Mouse (Mus musculus) forebrain, embryonic 14.5 days (tissue): Measurements from ENCODE around the gene Asb7. TPM values are rescaled to one million over a fixed set of nuclear protein-coding genes. Genes with fewer than 3 reads are reported as not detected.
A peak's percentile ranks its signal among the peaks of the same experiment; 100 is the strongest.

Experiments
- ATAC-seq: fragments of 200-750 bp; cut with Nextera tagmentation; 2 replicates; pipeline ENCODE4 v1.8.0; 2017; ENCODE audit warnings: mild to moderate bottlenecking, moderate library complexity
- DNase-seq: peaks from one replicate; pipeline ENCODE4 v3.0.0-alpha.2; 2015; ENCODE audit warnings: low spot score
- H3K27ac ChIP-seq: fragments of 300-500 bp; sonication (generic); 2 replicates; pipeline ENCODE4 v1.5.1; 2014; ENCODE audit warnings: low read depth, mild to moderate bottlenecking, control low read depth, low read length, moderate library complexity
- H3K27me3 ChIP-seq: fragments of 300-500 bp; sonication (generic); replicated peaks from 2 replicates; pipeline ENCODE4 v1.6.1; 2014; ENCODE audit warnings: low read length, control low read depth, mixed read lengths; ENCODE audit not compliant: control insufficient read depth, insufficient read depth
- H3K36me3 ChIP-seq: fragments of 300-500 bp; sonication (generic); 2 replicates; pipeline ENCODE4 v1.6.1; 2014; ENCODE audit warnings: low read length, control low read depth; ENCODE audit not compliant: control insufficient read depth, insufficient read depth
- H3K4me1 ChIP-seq: fragments of 300-500 bp; sonication (generic); 2 replicates; pipeline ENCODE4 v1.6.1; 2014; ENCODE audit warnings: antibody characterized with exemption, low read length, control low read depth; ENCODE audit not compliant: control insufficient read depth, insufficient read depth
- H3K4me2 ChIP-seq: fragments of 300-500 bp; sonication (generic); 2 replicates; pipeline ENCODE4 v1.6.1; 2014; ENCODE audit warnings: mild to moderate bottlenecking, control low read depth, low read length
- H3K4me3 ChIP-seq: fragments of 300-500 bp; sonication (generic); 2 replicates; pipeline ENCODE4 v1.5.1; 2014; ENCODE audit warnings: low read depth, low read length, control low read depth
- H3K9ac ChIP-seq: fragments of 300-500 bp; sonication (generic); 2 replicates; pipeline ENCODE4 v1.6.1; 2014; ENCODE audit warnings: mild to moderate bottlenecking, low read length, control low read depth, moderate library complexity
- H3K9me3 ChIP-seq: fragments of 300-500 bp; sonication (generic); replicated peaks from 2 replicates; pipeline ENCODE4 v1.6.1; 2016; ENCODE audit warnings: low read length, control low read depth, mixed read lengths; ENCODE audit not compliant: control insufficient read depth
- WGBS: fragments of 180-500 bp; shearing (Covaris S2); extraction: QIAGEN DNeasy Blood & Tissue Kit; methylation state at CpG from one replicate; pipeline ENCODE4 v1.1.7; 2014; 5-methylcytosine and 5-hydroxymethylcytosine counted together
- polyA plus RNA-seq: library from polyadenylated mRNA; unstranded; fragments of >200 nt; fragmentation: Nextera tagmentation; extraction: Ambion mirVana; gene quantifications from 2 replicates; pipeline ENCODE4 v1.2.1, GENCODE M21; 2014

Gene Asb7
- polyA plus RNA-seq, result 10.1 and 13.0 TPM in 2 replicates

DNA sequence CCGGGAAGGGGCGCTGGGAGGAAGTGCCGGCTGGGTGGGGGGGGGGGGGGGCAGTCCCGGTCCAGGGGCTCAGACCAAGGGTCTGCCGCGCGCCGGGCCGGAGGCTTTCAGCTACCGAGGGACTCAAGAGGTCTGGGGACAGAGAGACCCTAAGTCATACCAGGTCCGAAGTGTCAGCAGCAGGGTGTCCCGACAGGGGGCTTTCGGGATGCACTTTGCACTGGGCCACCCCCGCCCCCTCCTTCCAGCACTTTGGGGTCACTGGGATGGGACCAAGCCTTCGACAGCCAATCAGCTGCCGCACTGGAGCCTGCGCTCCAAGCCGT, at the start of gene Asb7:
Gene Asb7 (minus strand): TSS at position 303 of the 326 bp plus-strand sequence.
- 3% methylated on average over 11 of the region's 18 CpGs for WGBS
- peak within 1 kb of the TSS; percentile 70 for H3K4me3 ChIP-seq
- peaks cover 10% of the 10 kb centered on the region for H3K4me1 ChIP-seq
- DNase-seq, result no peak
- no peaks in the 10 kb centered on the region for H3K27me3 ChIP-seq
- peak within 1 kb of the TSS; percentile 94 for H3K27ac ChIP-seq
- no peaks in the 10 kb centered on the region for H3K9me3 ChIP-seq
- no peak for ATAC-seq
- 0 out of 2 replicates have a peak, but pooled peaks cover 6% of the 10 kb centered on the region for H3K36me3 ChIP-seq
- H3K4me2 ChIP-seq, result peak within 1 kb of the TSS; percentile 94
- H3K9ac ChIP-seq, result peak within 1 kb of the TSS; percentile 81

DNA sequence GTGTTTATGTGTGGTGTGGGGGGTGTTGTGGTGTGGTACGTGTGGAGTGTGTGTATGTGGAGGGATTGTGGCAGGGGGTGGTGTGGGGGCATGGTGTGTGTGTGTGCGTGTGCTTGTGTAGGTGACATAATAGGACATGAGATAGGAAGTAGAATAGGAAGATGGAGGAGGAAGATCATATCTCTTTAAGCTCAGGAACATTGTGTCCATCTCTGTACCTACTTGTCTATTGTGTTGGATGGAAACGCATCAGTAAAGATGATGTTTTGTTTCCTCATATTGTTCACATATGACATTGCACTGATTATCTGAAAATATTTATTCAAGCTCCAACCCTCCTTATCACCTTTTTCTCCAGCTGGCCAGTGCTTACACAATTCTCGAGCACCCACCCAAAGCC, 48.0 kb upstream of the Asb7 start:
- 92% methylated on average over 4 of the region's 4 CpGs for WGBS
- H3K9me3 ChIP-seq, result no peaks in the 10 kb centered on the region
- H3K4me2 ChIP-seq, result no peak overlapping the region
- no peaks in the 10 kb centered on the region for H3K36me3 ChIP-seq
- no peak for DNase-seq
- no peaks in the 10 kb centered on the region for H3K27me3 ChIP-seq
- H3K27ac ChIP-seq, result no peak overlapping the region
- H3K9ac ChIP-seq, result no peak overlapping the region
- H3K4me1 ChIP-seq, result no peaks in the 10 kb centered on the region
- no peak for ATAC-seq
- no peak overlapping the region for H3K4me3 ChIP-seq

DNA sequence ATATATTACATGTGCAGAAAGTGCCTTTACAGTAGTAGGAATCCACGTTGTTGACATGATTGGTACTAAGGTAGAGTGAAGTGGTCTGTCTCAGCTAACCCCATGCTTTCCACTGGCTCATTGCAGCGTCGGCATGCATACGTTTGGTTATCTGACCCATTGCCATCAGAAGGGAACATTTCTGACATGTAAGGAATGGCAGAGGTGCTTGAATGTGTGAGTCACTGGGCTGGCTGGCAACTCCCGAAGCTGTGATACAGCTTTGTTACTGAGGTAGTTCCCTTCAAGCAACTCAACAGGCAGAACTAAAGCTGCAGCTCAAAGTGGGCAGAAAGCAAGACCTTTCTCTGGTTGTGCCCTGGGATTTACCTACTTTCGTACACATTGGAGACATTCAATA, 45.6 kb upstream of the Asb7 start:
- ATAC-seq, result no peak
- 95% methylated on average over 6 of the region's 6 CpGs for WGBS

DNA sequence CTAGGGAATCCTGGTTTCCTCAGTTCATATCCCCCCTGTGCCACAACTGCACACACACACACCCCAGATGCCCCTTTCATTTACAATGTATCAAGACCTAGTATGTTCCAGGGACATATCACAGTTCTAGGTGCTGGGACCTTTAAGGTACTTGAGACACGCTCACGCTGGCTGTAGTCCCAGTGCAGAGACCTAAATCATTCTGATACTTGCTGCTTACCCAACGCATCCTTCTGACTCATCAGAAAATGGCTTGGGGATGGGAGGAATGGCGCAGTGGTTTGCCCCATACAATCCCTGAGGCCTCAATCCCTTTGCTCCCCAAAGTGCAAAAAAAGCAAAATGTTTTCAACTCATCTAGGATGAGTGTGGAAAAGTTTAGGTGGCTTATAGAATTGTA, 45.1 kb upstream of the Asb7 start:
- Histone ChIP-seq H3K9me3 (no peaks in the 10 kb centered on the region), H3K4me2 (no peak overlapping the region), H3K36me3 (no peaks in the 10 kb centered on the region), H3K9ac (no peak overlapping the region), H3K4me1 (no peaks in the 10 kb centered on the region), H3K27me3 (no peaks in the 10 kb centered on the region), H3K27ac (no peak overlapping the region), H3K4me3 (no peak overlapping the region)
- DNase-seq (no peak), ATAC-seq (no peak)
- WGBS, result 95% methylated on average over 4 of the region's 4 CpGs

More for the DNA sequence above, 45.6 kb upstream of the Asb7 start:
- Histone ChIP-seq H3K9ac (no peak overlapping the region), H3K4me3 (no peak overlapping the region), H3K4me2 (no peak overlapping the region), H3K36me3 (no peaks in the 10 kb centered on the region), H3K27me3 (no peaks in the 10 kb centered on the region), H3K9me3 (no peaks in the 10 kb centered on the region), H3K27ac (no peak overlapping the region), H3K4me1 (no peaks in the 10 kb centered on the region)
- DNase-seq, result no peak

DNA sequence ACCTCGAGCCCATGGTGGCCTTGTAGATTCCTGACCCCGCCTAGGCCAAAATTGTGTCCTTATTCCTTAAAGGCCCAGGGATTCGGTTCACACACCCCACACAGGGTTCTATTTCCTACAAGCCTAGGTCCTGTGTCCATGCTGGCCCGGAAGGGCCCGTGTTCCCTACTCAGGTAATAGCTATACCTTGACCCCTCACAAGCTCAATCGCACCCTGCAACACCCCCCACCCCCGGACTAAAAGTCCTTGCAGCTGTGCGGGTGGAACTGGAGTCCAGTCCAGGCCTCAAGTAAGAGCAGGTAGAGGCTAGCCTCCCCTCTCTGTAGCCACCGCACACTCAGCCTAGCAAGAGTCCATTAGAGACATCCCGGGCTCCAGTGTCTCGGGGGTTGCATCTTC, 44.5 kb upstream of the Asb7 start:
- ATAC-seq (no peak), DNase-seq (no peak)
- H3K4me2 ChIP-seq, result no peak overlapping the region
- H3K4me3 ChIP-seq, result no peak overlapping the region
- H3K9ac ChIP-seq, result no peak overlapping the region
- no peaks in the 10 kb centered on the region for H3K36me3 ChIP-seq
- no peaks in the 10 kb centered on the region for H3K9me3 ChIP-seq
- 92% methylated on average over 11 of the region's 11 CpGs for WGBS
- H3K4me1 ChIP-seq, result no peaks in the 10 kb centered on the region
- H3K27me3 ChIP-seq, result no peaks in the 10 kb centered on the region
- no peak overlapping the region for H3K27ac ChIP-seq

DNA sequence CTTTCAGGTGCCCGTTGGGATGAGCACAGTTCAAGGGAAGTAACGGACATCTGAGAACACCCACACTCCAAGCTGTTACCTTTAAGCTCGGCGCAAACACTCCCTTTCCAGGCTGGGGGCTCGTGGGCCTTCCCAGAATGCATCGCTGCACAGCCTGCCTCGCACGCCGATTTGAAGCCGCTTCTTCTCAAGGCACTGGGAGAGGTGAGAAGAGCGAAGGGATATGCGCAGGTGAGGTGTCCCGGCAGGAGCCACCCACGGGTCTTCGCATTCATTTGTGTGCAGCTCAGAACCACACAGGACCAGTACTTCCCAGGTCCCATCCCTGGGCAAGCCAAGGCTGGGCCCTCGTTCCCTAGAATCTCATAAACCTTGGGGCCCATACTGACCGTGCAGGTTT, 44.0 kb upstream of the Asb7 start:
- Histone ChIP-seq H3K4me2 (no peak overlapping the region), H3K4me1 (no peaks in the 10 kb centered on the region), H3K9me3 (no peaks in the 10 kb centered on the region), H3K27ac (no peak overlapping the region), H3K9ac (no peak overlapping the region), H3K4me3 (no peak overlapping the region), H3K36me3 (no peaks in the 10 kb centered on the region), H3K27me3 (no peaks in the 10 kb centered on the region)
- no peak for DNase-seq
- no peak for ATAC-seq
- 95% methylated on average over 17 of the region's 17 CpGs for WGBS

DNA sequence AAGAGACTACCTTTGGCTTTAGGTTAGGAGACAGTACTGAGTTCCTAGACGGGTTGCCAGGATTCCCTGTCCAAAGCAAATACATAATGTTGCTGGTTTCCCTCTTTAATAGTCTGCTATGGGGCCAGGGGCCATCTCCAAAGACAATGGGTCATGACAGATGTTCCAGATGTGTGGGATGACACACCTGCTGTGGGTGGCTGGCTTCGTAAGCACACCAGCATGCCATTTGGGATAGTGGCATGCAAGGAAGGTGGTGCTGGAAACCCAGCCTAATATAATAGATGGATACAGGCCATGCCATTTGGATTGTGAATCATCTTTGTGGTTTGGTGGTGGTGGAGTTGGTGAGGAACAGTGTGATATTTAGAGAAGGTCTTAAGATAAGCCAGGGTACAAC, 39.8 kb upstream of the Asb7 start:
- DNase-seq, result no peak
- Histone ChIP-seq H3K27me3 (no peaks in the 10 kb centered on the region), H3K9me3 (no peaks in the 10 kb centered on the region), H3K4me3 (no peak overlapping the region), H3K4me2 (no peak overlapping the region), H3K27ac (no peak overlapping the region), H3K9ac (no peak overlapping the region), H3K36me3 (no peaks in the 10 kb centered on the region), H3K4me1 (no peaks in the 10 kb centered on the region)
- 86% methylated on average over 2 of the region's 2 CpGs for WGBS
- no peak for ATAC-seq

DNA sequence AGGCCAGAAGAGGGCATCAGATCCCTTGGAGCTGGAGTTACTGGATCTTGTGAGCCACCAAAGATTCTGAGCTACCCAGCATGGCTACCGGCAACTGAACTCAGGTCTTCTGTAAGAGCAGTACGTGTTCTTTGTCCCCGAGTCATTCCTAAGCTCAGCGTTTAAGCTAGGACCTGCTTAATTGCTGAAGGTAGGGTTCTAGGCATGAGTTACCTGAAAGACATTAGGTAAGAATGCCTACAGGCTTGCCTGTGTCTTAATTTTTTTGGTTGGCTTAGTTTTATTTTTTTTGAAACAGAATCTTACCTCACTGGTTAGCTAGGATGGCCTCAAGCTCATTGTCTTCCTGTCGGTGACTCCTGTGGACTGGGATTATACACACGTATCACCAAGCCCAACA, 38.7 kb upstream of the Asb7 start:
- no peaks in the 10 kb centered on the region for H3K27me3 ChIP-seq
- no peaks in the 10 kb centered on the region for H3K4me1 ChIP-seq
- no peak overlapping the region for H3K4me2 ChIP-seq
- H3K4me3 ChIP-seq, result no peak overlapping the region
- DNase-seq, result no peak
- no peaks in the 10 kb centered on the region for H3K9me3 ChIP-seq
- H3K36me3 ChIP-seq, result no peaks in the 10 kb centered on the region
- WGBS, result 91% methylated on average over 6 of the region's 6 CpGs
- ATAC-seq, result no peak
- H3K9ac ChIP-seq, result no peak overlapping the region
- no peak overlapping the region for H3K27ac ChIP-seq

DNA sequence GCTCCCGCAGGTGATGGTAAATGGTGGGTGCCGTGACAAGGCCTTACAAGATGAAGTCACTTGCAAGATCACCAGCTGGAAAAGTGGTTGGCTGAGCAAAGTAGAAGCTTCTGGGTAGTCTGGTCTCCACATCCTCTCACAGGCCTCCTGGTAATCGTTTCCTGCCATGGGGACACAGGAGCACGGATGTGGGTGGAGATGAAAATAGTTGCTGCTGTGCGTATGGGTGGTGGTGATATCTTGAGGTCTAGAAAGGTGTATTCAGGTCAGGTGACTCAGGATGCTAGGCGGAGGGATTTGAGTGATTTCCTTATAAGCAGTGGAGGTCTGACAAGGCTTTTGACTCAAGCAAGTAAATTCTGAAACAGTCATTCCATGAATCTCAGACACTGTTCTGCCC, 35.6 kb upstream of the Asb7 start:
- 97% methylated on average over 6 of the region's 6 CpGs for WGBS
- Histone ChIP-seq H3K4me3 (no peak overlapping the region), H3K4me2 (no peak overlapping the region), H3K27ac (no peak overlapping the region), H3K27me3 (no peaks in the 10 kb centered on the region), H3K4me1 (no peaks in the 10 kb centered on the region), H3K9me3 (no peaks in the 10 kb centered on the region), H3K36me3 (no peaks in the 10 kb centered on the region), H3K9ac (no peak overlapping the region)
- ATAC-seq (no peak), DNase-seq (no peak)
